Mouse (Mus musculus) cerebellum, postnatal 14 days (tissue): ENCODE measurements around the gene Rbm17.
A peak's percentile ranks its signal among the peaks of the same experiment; 100 is the strongest.
"Not testable (repeated sequence)": the region's sequence is repeated elsewhere in the genome, so short reads cannot be mapped to it uniquely, and the experiment has no call there.

ENCODE experiments used
- DNase-seq, 2 experiments: peaks; one replicate each; pipeline ENCODE4 v3.0.0; 2021; ENCODE audit warnings: mixed read lengths in 2 of 2

Gene Rbm17

DNA sequence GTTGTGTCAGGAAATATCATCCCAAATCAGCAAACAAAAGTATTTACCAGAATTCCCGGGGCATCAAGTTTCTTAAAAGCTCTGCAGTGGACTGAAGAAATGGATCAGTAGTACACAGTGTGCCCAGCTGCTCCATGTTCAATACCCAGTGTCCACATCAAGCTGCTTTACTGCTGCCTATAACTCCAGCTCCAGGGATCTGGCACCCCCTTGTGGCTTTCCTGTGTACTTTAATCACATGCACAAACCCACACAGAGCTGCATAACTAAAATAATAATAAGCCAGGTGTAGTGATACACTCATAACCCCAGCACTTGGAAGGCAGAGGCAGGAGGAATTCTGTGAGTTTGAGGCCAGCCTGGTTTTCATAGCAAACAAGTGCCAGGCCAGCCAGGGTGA lies 61.3 kb downstream of the Rbm17 start:
- peak; percentile 87 to 93 for DNase-seq

DNA sequence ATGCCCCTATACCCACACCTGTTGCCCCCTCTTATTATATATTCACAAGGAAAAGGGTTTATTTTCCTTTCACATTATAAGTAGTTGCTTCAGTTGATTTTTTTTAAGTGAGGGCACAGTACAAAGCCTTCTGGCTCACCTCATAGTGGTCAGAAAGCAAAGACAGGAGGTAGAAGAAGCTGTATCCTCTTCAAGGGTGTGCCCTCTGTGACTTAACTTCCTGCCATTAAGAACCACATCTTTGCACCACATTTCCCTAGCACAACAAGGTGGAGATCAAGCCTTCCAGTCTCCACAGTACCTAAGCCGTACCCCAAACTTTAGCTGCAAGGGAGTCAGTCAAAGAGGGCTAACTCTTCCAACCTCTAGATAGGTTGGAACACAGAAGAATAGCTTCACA lies 61.8 kb downstream of the Rbm17 start:
- no peak for DNase-seq

DNA sequence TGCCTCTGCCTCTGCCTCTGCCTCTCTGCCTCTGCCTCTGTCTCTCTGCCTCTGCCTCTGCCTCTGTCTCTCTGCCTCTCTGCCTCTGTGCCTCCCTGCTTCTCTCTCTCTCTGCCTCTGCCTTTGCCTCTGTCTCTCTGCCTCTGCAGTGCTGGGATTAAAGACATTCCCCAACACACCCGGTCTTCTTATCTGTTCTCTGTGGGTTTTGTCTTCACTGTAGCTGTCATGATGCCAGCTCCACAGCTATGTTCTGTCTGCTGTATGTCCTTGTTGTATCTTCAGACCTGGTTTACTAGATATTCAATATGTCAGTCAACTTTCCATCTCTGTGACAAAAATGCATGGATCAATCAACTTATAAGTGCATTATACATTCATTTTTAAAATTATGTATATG lies 62.4 kb downstream of the Rbm17 start:
- not testable (repeated sequence) for DNase-seq

DNA sequence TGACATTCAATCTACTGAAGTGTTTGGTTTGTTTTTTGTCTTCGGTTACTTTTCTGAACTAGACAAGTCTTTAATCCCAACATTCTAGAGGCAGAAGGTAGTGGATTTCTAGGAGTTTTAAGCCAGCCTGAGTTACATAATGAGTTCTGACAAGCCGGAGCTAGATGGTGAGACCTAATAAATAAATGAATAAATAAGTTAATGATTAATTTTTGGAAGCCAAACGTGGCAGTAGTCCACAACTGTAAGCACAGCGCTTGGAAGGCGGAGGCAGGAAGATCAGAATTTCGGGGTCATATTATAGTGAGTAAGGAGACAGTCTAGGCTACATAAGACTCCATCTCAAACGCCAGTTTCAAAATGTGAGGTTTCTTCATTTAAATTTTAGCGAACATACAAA lies 68.0 kb downstream of the Rbm17 start:
- no peak for DNase-seq
